Mouse (Mus musculus): ENCODE data around the gene Gdpd2.

DNA sequence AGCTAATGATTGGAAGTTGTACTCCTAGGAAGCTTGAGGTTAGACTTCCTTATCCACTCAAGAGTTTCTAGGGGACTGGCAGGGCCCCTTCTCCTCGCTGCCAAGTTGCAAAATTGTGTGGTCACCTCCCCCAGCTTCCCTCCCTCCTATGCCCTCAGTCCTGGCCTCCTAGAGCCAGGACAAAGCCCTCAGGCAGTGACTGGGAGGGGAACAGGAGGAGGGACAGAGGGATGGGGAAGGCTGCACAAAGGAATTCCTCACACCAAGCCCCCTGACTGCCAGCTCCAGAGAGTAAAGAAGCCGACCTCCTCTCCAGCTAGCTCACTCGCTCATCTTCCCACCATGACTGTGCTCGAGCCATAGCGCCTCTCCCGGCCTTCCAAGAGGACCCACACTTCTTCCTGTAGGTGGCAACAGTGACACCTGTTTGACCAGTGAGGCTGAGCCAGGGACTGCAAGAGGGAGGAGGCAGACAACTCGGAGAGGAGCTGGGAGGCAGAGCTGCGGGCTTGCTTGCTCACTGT is at the start of gene Gdpd2:
- TF ChIP-seq CTCF (IDR thresholded peaks at IDR 0.05 in 2 of 3, conservative IDR thresholded peaks at IDR 0.05 in 1 of 3; ENCODE audit: control insufficient read depth in 1 of 3, insufficient read depth in 1 of 3, low read depth in 2 of 3, low read length in 3 of 3, poor library complexity in 1 of 3, severe bottlenecking in 1 of 3) (no peak), RAD21 (IDR thresholded peaks at IDR 0.05; ENCODE audit: low read depth, low read length) (no peak), HCFC1 (IDR thresholded peaks at IDR 0.05; ENCODE audit: low read depth, low read length) (no peak)
